Comparison of ENCODE assay signal across 8 mouse cellular contexts in the genomic region with DNA sequence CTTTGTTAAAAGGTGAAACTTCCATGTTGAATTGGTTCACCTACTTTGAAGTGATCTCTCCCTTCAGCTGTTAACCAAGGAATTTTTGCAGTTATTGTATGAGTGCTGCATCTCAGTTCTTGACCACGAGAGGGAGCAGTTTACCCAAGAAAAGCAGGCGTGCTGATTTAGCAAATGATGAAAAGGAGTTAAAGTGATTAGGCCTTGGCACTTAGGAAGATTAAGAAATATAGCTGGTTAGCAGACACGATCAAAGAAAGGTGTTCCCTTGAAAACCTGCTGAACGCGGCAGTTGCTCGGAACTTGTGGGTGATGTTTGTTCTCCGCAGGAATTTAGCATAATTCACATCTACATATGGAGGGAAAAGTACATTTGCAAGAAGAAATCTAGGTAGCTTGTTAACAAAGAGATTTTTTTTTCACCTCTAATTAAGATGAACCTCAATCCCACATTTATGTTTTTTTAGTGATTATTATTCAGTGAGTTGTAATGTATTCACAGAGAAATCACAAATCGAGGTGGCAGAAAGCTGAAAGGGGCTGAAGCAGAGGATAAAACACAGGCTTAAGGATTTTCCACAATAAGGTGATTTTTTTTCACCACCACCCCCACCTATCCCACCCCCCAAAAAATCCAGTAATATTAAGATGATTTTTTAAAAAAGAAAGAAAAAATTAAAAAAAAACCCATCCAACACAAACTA.
A peak's percentile ranks its signal among the peaks of the same experiment; 100 is the strongest.
DNase-seq lines count a peak whose midpoint lies in the region; ATAC-seq and TF ChIP-seq lines count a peak whose summit lies in the region.

No protein-coding gene starts in this region.

- H3K4me1 ChIP-seq in E14TG2a.4 (replicated peaks; ENCODE audit: low read depth, low read length): peaks cover 6% of the 10 kb centered on the region

- no peaks in the 10 kb centered on the region for H3K27me3 ChIP-seq in E14TG2a.4 (ENCODE audit: insufficient read depth, low read length)

- peak; percentile 70 for TF ChIP-seq CTCF in E14TG2a.4 (conservative IDR thresholded peaks at IDR 0.05; ENCODE audit: low read length)

- DNase-seq in gastrocnemius, postnatal 10 days: peak; percentile 29
- no peak for DNase-seq in gastrocnemius, postnatal 36 days
- peak; percentile 30 for DNase-seq in cerebellum, adult 9-11 months
- DNase-seq in frontal cortex, postnatal 10 days (ENCODE audit: low spot score in 2 of 2): peak; percentile 31 to 63
- DNase-seq in layer of hippocampus, adult 8-10 months (ENCODE audit: low spot score in 2 of 2): peak; percentile 49 to 74
- no peak for DNase-seq in spleen, postnatal 4 days (ENCODE audit: low spot score in 2 of 2)

- ATAC-seq in megakaryocyte-erythroid progenitor cell, adult 5-6 weeks (replicated peaks; ENCODE audit: low FRiP score, low TSS enrichment, poor library complexity, severe bottlenecking): peak; percentile 61; the same call in 1 of the 2 replicates

- H3K9me3 ChIP-seq in E14TG2a.4 (ENCODE audit: low read length): no peaks in the 10 kb centered on the region

- no peak overlapping the region for H3K4me3 ChIP-seq in E14TG2a.4 (replicated peaks; ENCODE audit: low read length)

- no peaks in the 10 kb centered on the region for H3K36me3 ChIP-seq in E14TG2a.4 (ENCODE audit: insufficient read depth, low read length)

- intact Hi-C loops in gastrocnemius, postnatal 36 days (cut with DNase I): no loop called here

Comparison
In these comparisons a context has a peak if more than half of its experiments do, and no peak if none do; other contexts are left out.
1. DNase-seq: peak in gastrocnemius, postnatal 10 days (single experiment), cerebellum, adult 9-11 months (single experiment), frontal cortex, postnatal 10 days (2 of 2) and layer of hippocampus, adult 8-10 months (2 of 2); none in gastrocnemius, postnatal 36 days (0 of 2) and spleen, postnatal 4 days (0 of 2).